ENCODE assay signal across 15 mouse cellular contexts in genomic region chr2:71771762-71772161, GRCm38 (mm10).
"Had no signal": no experiment of that assay in that cellular context is flagged by ENCODE, and none has a peak within 500 bp of the region (broad histone marks: within the 10 kb centered on the region; RNA-seq: fewer than 3 reads in every experiment).

No protein-coding gene starts in this region.

- H3K27ac ChIP-seq: kidney, postnatal 0 days; limb, embryonic 13.5 days; liver, embryonic 15.5 days; lung, embryonic 15.5 days; midbrain, embryonic 12.5 days; neural tube, embryonic 13.5 days had no signal

- H3K4me3 ChIP-seq: limb, embryonic 13.5 days; liver, embryonic 15.5 days; lung, embryonic 15.5 days; midbrain, embryonic 12.5 days; neural tube, embryonic 13.5 days had no signal

- H3K4me2 ChIP-seq: limb, embryonic 13.5 days; liver, embryonic 11.5 days; liver, embryonic 15.5 days; lung, embryonic 15.5 days; midbrain, embryonic 12.5 days; neural tube, embryonic 13.5 days had no signal

- DNase-seq: kidney, adult 11 months; kidney, adult 9 months; kidney, postnatal 36 days; layer of hippocampus, adult 9-11 months; layer of hippocampus, postnatal 36 days; right cerebral cortex, postnatal 14 days; thymus, postnatal 36 days had no signal

- H3K27me3 ChIP-seq: limb, embryonic 13.5 days; liver, embryonic 15.5 days; lung, embryonic 15.5 days; neural tube, embryonic 13.5 days had no signal

- H3K9ac ChIP-seq: limb, embryonic 13.5 days; liver, embryonic 15.5 days; lung, embryonic 15.5 days; midbrain, embryonic 12.5 days; neural tube, embryonic 13.5 days had no signal

- H3K9me3 ChIP-seq: limb, embryonic 13.5 days; liver, embryonic 15.5 days; lung, embryonic 15.5 days; midbrain, embryonic 12.5 days; neural tube, embryonic 13.5 days had no signal

- ATAC-seq: midbrain, embryonic 16.5 days had no signal

- H3K4me1 ChIP-seq: limb, embryonic 13.5 days; liver, embryonic 15.5 days had no signal

- H3K36me3 ChIP-seq: limb, embryonic 13.5 days; liver, embryonic 15.5 days; lung, embryonic 15.5 days; midbrain, embryonic 12.5 days; neural tube, embryonic 13.5 days had no signal
